Mouse (Mus musculus): ENCODE measurements around the gene Nudt9.

Nudt9 gene

GRCm38 (mm10) chr5:104074388-104074787 is 28.3 kb downstream of the Nudt9 start:
- peak in 1 of 2 experiments; percentile 8 for DNase-seq (ENCODE audit: low read depth in 1 of 2, low spot score in 2 of 2)

- DNase-seq (ENCODE audit: low read depth in 1 of 2, low spot score in 2 of 2): no peak
Measured at GRCm38 (mm10) chr5:104076361-104076760, 30.3 kb downstream of the Nudt9 start.

GRCm38 (mm10) chr5:104077508-104077907 is 31.4 kb downstream of the Nudt9 start, which contains the start of gene Gm17660:
Gm17660 (minus strand) TSS chr5:104077608.
- no peak for DNase-seq (ENCODE audit: low read depth in 1 of 2, low spot score in 2 of 2)

GRCm38 (mm10) chr5:104080736-104081135 is 34.6 kb downstream of the Nudt9 start:
- no peak for DNase-seq (ENCODE audit: low read depth in 1 of 2, low spot score in 2 of 2)

GRCm38 (mm10) chr5:104085366-104085765 is 39.3 kb downstream of the Nudt9 start:
- DNase-seq (ENCODE audit: low read depth in 1 of 2, low spot score in 2 of 2): no peak

- DNase-seq (ENCODE audit: low read depth in 1 of 2, low spot score in 2 of 2): no peak
Measured at GRCm38 (mm10) chr5:104089751-104090150, 43.6 kb downstream of the Nudt9 start.

GRCm38 (mm10) chr5:104095416-104096077 is 49.4 kb downstream of the Nudt9 start:
- no peak for DNase-seq (ENCODE audit: low read depth in 1 of 2, low spot score in 2 of 2)

GRCm38 (mm10) chr5:104096078-104096938 is 50.2 kb downstream of the Nudt9 start:
- DNase-seq (ENCODE audit: low read depth in 1 of 2, low spot score in 2 of 2): no peak

GRCm38 (mm10) chr5:104101678-104102531 is 55.8 kb downstream of the Nudt9 start:
- DNase-seq (ENCODE audit: low read depth in 1 of 2, low spot score in 2 of 2): no peak

GRCm38 (mm10) chr5:104103171-104103570 is 57.1 kb downstream of the Nudt9 start:
- no peak for DNase-seq (ENCODE audit: low read depth in 1 of 2, low spot score in 2 of 2)

- DNase-seq (ENCODE audit: low read depth in 1 of 2, low spot score in 2 of 2): no peak
Measured at GRCm38 (mm10) chr5:104104111-104104510, 58.0 kb downstream of the Nudt9 start.

- DNase-seq (ENCODE audit: low read depth in 1 of 2, low spot score in 2 of 2): no peak
Measured at GRCm38 (mm10) chr5:104108127-104108875, 62.2 kb downstream of the Nudt9 start.

- no peak for DNase-seq (ENCODE audit: low read depth in 1 of 2, low spot score in 2 of 2)
Measured at GRCm38 (mm10) chr5:104108879-104109369, 62.8 kb downstream of the Nudt9 start.

- no peak for DNase-seq (ENCODE audit: low read depth in 1 of 2, low spot score in 2 of 2)
Measured at GRCm38 (mm10) chr5:104109516-104109915, 63.4 kb downstream of the Nudt9 start.

- no peak for DNase-seq (ENCODE audit: low read depth in 1 of 2, low spot score in 2 of 2)
Measured at GRCm38 (mm10) chr5:104110171-104110920, 64.2 kb downstream of the Nudt9 start.

GRCm38 (mm10) chr5:104112016-104112415 is 65.9 kb downstream of the Nudt9 start:
- no peak for DNase-seq (ENCODE audit: low read depth in 1 of 2, low spot score in 2 of 2)

GRCm38 (mm10) chr5:104112511-104112910 is 66.4 kb downstream of the Nudt9 start:
- no peak for DNase-seq (ENCODE audit: low read depth in 1 of 2, low spot score in 2 of 2)

- DNase-seq (ENCODE audit: low read depth in 1 of 2, low spot score in 2 of 2): no peak
Measured at GRCm38 (mm10) chr5:104113491-104114172, 67.5 kb downstream of the Nudt9 start, which contains the start of gene Sparcl1. Sparcl1 (minus strand) TSS chr5:104113733.
